Mouse (Mus musculus) intestine, postnatal 0 days (tissue): ENCODE data around the gene Asic1. TPM values are rescaled to one million over a fixed set of nuclear protein-coding genes. Genes with fewer than 3 reads are reported as not detected.
"Not testable (repeated sequence)": the region's sequence is repeated elsewhere in the genome, so short reads cannot be mapped to it uniquely, and the experiment has no call there.

Experiments used
- ATAC-seq: fragments of 200-750 bp; cut with Nextera tagmentation; 2 replicates; pipeline ENCODE4 v1.8.0; 2017; ENCODE audit warnings: mild to moderate bottlenecking, moderate TSS enrichment, moderate library complexity
- H3K27ac ChIP-seq: fragments of 300-500 bp; sonication (generic); 2 replicates; pipeline ENCODE4 v1.5.1; 2014; ENCODE audit warnings: mild to moderate bottlenecking, low read depth, low read length, moderate library complexity
- H3K27me3 ChIP-seq: fragments of 300-500 bp; sonication (generic); replicated peaks from 2 replicates; pipeline ENCODE4 v1.6.1; 2014; ENCODE audit warnings: low read length, mixed read lengths; ENCODE audit not compliant: control insufficient read depth, insufficient read depth
- H3K36me3 ChIP-seq: fragments of 300-500 bp; sonication (generic); 2 replicates; pipeline ENCODE4 v1.6.1; 2014; ENCODE audit warnings: mild to moderate bottlenecking, moderate library complexity; ENCODE audit not compliant: control insufficient read depth, insufficient read depth
- H3K4me1 ChIP-seq: fragments of 300-500 bp; sonication (generic); replicated peaks from 2 replicates; pipeline ENCODE4 v1.6.1; 2014; ENCODE audit warnings: antibody characterized with exemption, low read length, mixed read lengths; ENCODE audit not compliant: control insufficient read depth, insufficient read depth
- H3K4me2 ChIP-seq: fragments of 300-500 bp; sonication (generic); replicated peaks from 2 replicates; pipeline ENCODE4 v1.6.1; 2014; ENCODE audit warnings: low read depth, mild to moderate bottlenecking, moderate library complexity
- H3K4me3 ChIP-seq: fragments of 300-500 bp; sonication (generic); 2 replicates; pipeline ENCODE4 v1.5.1; 2014; ENCODE audit warnings: low read depth, low read length
- H3K9ac ChIP-seq: fragments of 300-500 bp; sonication (generic); 2 replicates; pipeline ENCODE4 v1.6.1; 2014; ENCODE audit warnings: mild to moderate bottlenecking, low read depth, low read length
- H3K9me3 ChIP-seq: fragments of 300-500 bp; sonication (generic); 2 replicates; pipeline ENCODE4 v1.6.1; 2016; ENCODE audit warnings: mixed run types; ENCODE audit not compliant: control insufficient read depth
- CTCF ChIP-seq: sonication (generic); IDR thresholded peaks from 2 replicates; pipeline ENCODE4 v1.5.1; 2016; ENCODE audit warnings: low read depth, mild to moderate bottlenecking, control low read depth, antibody characterized with exemption, moderate library complexity
- WGBS: fragments of 180-500 bp; shearing (Covaris S2); extraction: QIAGEN DNeasy Blood & Tissue Kit; methylation state at CpG from one replicate; pipeline ENCODE4 v1.1.7; 2014; 5-methylcytosine and 5-hydroxymethylcytosine counted together
- polyA plus RNA-seq: library from polyadenylated mRNA; unstranded; fragments of >200 nt; fragmentation: Nextera tagmentation; extraction: Ambion mirVana; gene quantifications from 2 replicates; pipeline ENCODE4 v1.2.1, GENCODE M21; 2015

Asic1 gene
- polyA plus RNA-seq, 1 experiment from 2014 or later, result 1.4 TPM

DNA sequence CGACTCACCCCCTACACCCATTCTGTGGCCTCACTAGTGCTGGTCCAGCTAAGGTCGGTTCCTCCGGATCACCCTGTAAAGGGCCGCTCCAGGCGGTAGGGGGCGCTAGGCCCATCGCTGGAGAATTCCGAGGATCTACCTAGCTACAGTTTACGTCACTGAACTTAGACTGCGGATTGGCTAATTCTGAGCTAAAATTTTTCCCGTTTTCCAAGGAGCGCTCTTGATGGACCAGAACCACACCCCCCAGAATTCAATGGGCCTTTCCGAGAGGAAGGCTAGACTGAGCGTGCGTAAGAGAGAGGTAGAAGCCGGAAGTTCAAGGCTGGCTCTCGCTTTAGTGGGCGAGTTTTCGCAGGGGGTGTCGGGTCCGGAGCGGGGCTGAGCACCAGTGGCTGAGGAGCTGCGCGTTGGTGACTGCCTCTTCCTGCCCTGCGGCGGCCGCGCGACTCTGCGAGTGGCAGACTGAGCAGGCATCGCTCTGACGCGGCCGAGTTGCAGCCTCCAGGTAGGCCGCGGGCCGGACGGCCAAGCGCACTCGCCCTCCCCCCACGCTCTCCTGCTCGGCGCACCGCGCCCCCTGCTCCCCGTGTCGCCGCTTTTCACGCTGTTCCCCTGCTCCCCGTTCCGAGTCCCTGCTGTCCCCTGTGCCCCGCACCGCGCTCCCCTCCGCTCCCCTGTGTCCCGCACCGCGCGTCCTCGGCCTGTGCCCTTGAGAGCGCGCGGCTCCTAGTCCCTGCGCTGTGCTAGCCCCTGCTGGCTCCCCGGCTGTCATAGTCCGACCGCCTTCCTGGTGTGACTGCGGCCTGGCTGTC is 55.4 kb downstream of the Asic1 start, which contains the start of gene Cox14:
Cox14 (plus strand) TSS at position 278 of the 815 bp plus-strand sequence.
- under 1% methylated on average over 56 of the region's 68 CpGs for WGBS
- H3K36me3 ChIP-seq, result peaks cover 47% of the 10 kb centered on the region
- peak; percentile 87 for ATAC-seq

GRCm38 (mm10) chr15:99726549-99726948 is 56.4 kb downstream of the Asic1 start:
- Histone ChIP-seq H3K36me3 (peaks cover 38% of the 10 kb centered on the region), H3K27me3 (no peaks in the 10 kb centered on the region), H3K27ac (no peak overlapping the region), H3K4me3 (peak overlapping the region; percentile 87), H3K4me1 (peaks cover 15% of the 10 kb centered on the region; the same call in 1 of the 2 replicates), H3K9me3 (no peaks in the 10 kb centered on the region), H3K4me2 (peak overlapping the region; percentile 74), H3K9ac (peak overlapping the region; percentile 88)
- WGBS, result 68% methylated on average over 2 of the region's 2 CpGs
- no peak for TF ChIP-seq CTCF
- ATAC-seq, result no peak

More for the DNA sequence above, 55.4 kb downstream of the Asic1 start, which contains the start of gene Cox14:
- Histone ChIP-seq H3K9ac (peak within 1 kb of the TSS; percentile 88), H3K4me1 (peaks cover 15% of the 10 kb centered on the region; the same call in 1 of the 2 replicates), H3K4me2 (peak within 1 kb of the TSS; percentile 74), H3K27ac (peak within 1 kb of the TSS; percentile 89), H3K27me3 (no peaks in the 10 kb centered on the region), H3K9me3 (no peaks in the 10 kb centered on the region), H3K4me3 (peak within 1 kb of the TSS; percentile 87)
- peak; percentile 98 for TF ChIP-seq CTCF

- H3K4me3 ChIP-seq, H3K4me2 ChIP-seq, H3K27me3 ChIP-seq, H3K27ac ChIP-seq, ATAC-seq, H3K9me3 ChIP-seq, H3K9ac ChIP-seq: not testable (repeated sequence)
- H3K36me3 ChIP-seq, result peaks cover 33% of the 10 kb centered on the region
- H3K4me1 ChIP-seq, result peaks cover 15% of the 10 kb centered on the region; the same call in 1 of the 2 replicates
- WGBS, result 89% methylated on average over 4 of the region's 5 CpGs
Observed at GRCm38 (mm10) chr15:99727039-99727438, 56.9 kb downstream of the Asic1 start.

- no peaks in the 10 kb centered on the region for H3K9me3 ChIP-seq
- no peak for TF ChIP-seq CTCF
- H3K27me3 ChIP-seq, result no peaks in the 10 kb centered on the region
- H3K9ac ChIP-seq, result no peak overlapping the region
- H3K4me2 ChIP-seq, result no peak overlapping the region
- no peak overlapping the region for H3K27ac ChIP-seq
- 91% methylated on average over 12 of the region's 12 CpGs for WGBS
- no peak overlapping the region for H3K4me3 ChIP-seq
- peaks cover 29% of the 10 kb centered on the region for H3K36me3 ChIP-seq
- H3K4me1 ChIP-seq, result peaks cover 15% of the 10 kb centered on the region; the same call in 1 of the 2 replicates
- ATAC-seq, result no peak
Observed at GRCm38 (mm10) chr15:99727525-99727924, 57.4 kb downstream of the Asic1 start.

GRCm38 (mm10) chr15:99728211-99728610 is 58.0 kb downstream of the Asic1 start:
- no peak for TF ChIP-seq CTCF
- 94% methylated on average over 5 of the region's 5 CpGs for WGBS
- no peaks in the 10 kb centered on the region for H3K9me3 ChIP-seq
- no peak overlapping the region for H3K9ac ChIP-seq
- no peak overlapping the region for H3K4me2 ChIP-seq
- H3K27ac ChIP-seq, result no peak overlapping the region
- H3K36me3 ChIP-seq, result peaks cover 22% of the 10 kb centered on the region
- ATAC-seq, result no peak
- peaks cover 14% of the 10 kb centered on the region; the same call in 1 of the 2 replicates for H3K4me1 ChIP-seq
- H3K27me3 ChIP-seq, result no peaks in the 10 kb centered on the region
- no peak overlapping the region for H3K4me3 ChIP-seq

DNA sequence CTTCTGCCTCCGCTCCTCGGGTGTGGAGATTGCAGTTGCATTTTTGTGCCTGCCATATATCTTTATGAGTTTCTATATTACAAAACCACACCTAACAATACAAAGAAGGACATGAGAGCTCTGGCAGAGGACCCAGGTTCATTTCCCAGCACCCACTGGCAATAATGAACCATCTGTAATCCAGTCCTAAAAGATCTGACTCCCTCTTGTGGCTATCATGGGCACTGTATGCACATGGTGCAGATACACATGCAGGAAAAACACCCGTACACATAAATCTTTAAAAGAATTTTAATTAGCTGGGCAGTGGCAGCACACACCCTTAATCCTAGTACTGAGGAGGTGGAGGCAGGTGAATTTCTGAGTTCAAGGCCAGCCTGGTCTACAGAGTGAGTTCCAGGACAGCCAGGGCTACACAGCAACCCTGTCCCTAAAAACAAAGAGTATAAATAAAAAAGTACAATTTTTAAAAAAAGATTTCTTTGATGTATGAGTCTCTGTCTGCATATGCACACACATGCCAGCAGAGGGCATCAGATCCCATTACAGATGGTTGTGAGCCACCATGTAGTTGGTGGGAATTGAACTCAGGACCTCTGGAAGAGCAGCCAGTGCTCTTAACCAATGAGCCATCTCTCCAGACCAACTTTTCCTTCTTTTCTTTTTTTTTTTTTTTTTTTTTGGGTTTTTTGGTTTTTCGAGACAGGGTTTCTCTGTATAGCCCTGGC is 59.1 kb downstream of the Asic1 start:
- ATAC-seq, result no peak
- peak; percentile 48 for TF ChIP-seq CTCF
- WGBS, result 85% methylated on average over 3 of the region's 4 CpGs
- Histone ChIP-seq H3K27ac (no peak overlapping the region), H3K9me3 (no peaks in the 10 kb centered on the region), H3K36me3 (peaks cover 19% of the 10 kb centered on the region), H3K4me1 (peaks cover 10% of the 10 kb centered on the region; the same call in 1 of the 2 replicates), H3K9ac (no peak overlapping the region), H3K27me3 (no peaks in the 10 kb centered on the region), H3K4me2 (no peak overlapping the region), H3K4me3 (no peak overlapping the region)
